Mouse (Mus musculus): ENCODE results near the gene Ncf2. TPM values are rescaled to one million over a fixed set of nuclear protein-coding genes. Genes with fewer than 3 reads are reported as not detected.

The Ncf2 gene
- polyA plus RNA-seq, 1 experiment from 2014 or later = 6.7 TPM

DNA sequence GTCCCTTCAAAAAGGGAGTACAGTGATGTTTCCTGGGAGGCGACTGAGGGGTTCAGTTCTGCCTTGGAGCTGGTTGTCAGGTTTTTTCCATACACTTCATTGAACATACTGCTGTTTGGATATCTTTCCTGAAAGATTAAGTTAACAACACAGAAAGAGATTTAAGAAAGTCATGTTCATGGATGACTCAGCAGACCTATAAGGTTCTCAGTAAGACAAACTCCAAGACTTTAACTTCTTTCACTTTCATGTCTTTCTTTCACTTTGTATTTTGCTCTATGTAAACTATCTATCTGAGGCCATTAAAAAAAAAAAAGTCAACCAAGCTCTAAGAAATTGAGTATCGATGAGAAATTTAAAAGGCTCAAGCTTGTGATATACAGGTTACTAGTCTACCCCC lies 41.1 kb downstream of the Ncf2 start:
- WGBS = 92% methylated on average over 2 of the region's 2 CpGs
- H3K4me3 ChIP-seq (ENCODE audit: low read length) = no peak overlapping the region
- no peaks in the 10 kb centered on the region for H3K9me3 ChIP-seq (ENCODE audit: low read length)
- H3K4me1 ChIP-seq (ENCODE audit: insufficient read depth, low read length) = no peaks in the 10 kb centered on the region
- no peak overlapping the region for H3K9ac ChIP-seq (replicated peaks; ENCODE audit: low read length)
- H3K27me3 ChIP-seq (ENCODE audit: insufficient read depth, low read length) = no peaks in the 10 kb centered on the region
- ATAC-seq (ENCODE audit: low FRiP score, low TSS enrichment) = no peak
- no peak overlapping the region for H3K27ac ChIP-seq (ENCODE audit: low read length)
- H3K4me2 ChIP-seq (replicated peaks; ENCODE audit: low read depth, low read length) = no peak overlapping the region
- peaks cover 81% of the 10 kb centered on the region for H3K36me3 ChIP-seq (ENCODE audit: insufficient read depth, low read length)

DNA sequence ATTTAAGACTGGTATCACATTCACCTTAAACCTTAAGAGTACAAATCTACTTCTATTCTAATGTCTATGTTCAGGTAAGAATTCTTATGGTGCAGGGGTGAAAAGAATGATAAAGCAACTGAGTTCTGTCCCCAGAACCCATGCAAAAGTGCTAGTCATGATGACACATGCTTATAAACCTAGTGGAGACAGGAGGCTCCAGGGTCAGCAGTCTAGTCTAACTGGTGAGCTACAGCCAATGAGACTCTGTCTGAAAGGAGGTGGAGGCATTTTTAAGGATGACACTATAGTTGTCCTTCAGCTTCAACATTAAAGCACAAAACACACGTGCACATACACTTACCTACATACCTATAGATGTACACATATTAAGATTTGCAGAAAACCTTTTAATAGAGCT lies 44.6 kb downstream of the Ncf2 start:
- no peak overlapping the region for H3K4me3 ChIP-seq (ENCODE audit: low read length)
- no peak for ATAC-seq (ENCODE audit: low FRiP score, low TSS enrichment)
- H3K27me3 ChIP-seq (ENCODE audit: insufficient read depth, low read length) = no peaks in the 10 kb centered on the region
- H3K36me3 ChIP-seq (ENCODE audit: insufficient read depth, low read length) = peaks cover 78% of the 10 kb centered on the region
- no peaks in the 10 kb centered on the region for H3K9me3 ChIP-seq (ENCODE audit: low read length)
- no peak overlapping the region for H3K9ac ChIP-seq (replicated peaks; ENCODE audit: low read length)
- H3K4me1 ChIP-seq (ENCODE audit: insufficient read depth, low read length) = no peaks in the 10 kb centered on the region
- H3K4me2 ChIP-seq (replicated peaks; ENCODE audit: low read depth, low read length) = no peak overlapping the region
- H3K27ac ChIP-seq (ENCODE audit: low read length) = no peak overlapping the region
- WGBS = 98% methylated on average over 1 of the region's 1 CpGs

DNA sequence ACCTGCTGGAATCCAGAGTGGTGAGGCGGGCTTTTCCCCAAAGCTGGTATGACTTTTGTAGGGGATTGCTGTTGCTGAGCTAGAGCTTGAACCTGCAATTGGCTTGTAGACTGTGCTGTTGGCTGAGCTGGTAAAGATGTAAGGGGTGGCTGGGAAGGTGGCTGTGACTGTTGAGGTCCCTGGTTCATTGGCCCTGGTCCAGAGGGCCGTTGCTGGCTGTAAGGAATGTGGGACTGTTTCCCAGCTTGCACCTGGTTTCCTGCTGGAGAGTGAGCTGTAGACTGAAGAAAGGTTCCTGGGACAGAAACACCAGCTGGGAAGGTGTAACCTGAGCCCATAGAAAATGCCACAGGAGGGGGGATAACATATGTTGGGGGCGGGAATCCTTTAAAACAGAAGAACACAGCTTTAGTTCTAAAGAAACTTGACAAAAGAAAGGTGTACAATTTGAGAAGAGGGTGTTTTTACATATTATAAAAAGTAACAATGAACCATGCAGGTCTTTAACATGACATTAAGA lies 45.3 kb downstream of the Ncf2 start:
- H3K4me3 ChIP-seq (ENCODE audit: low read length) = no peak overlapping the region
- H3K9me3 ChIP-seq (ENCODE audit: low read length) = no peaks in the 10 kb centered on the region
- H3K4me2 ChIP-seq (replicated peaks; ENCODE audit: low read depth, low read length) = no peak overlapping the region
- WGBS = 75% methylated on average over 3 of the region's 3 CpGs
- no peak for ATAC-seq (ENCODE audit: low FRiP score, low TSS enrichment)
- no peak overlapping the region for H3K9ac ChIP-seq (replicated peaks; ENCODE audit: low read length)
- peaks cover 75% of the 10 kb centered on the region for H3K36me3 ChIP-seq (ENCODE audit: insufficient read depth, low read length)
- H3K4me1 ChIP-seq (ENCODE audit: insufficient read depth, low read length) = no peaks in the 10 kb centered on the region
- no peak overlapping the region for H3K27ac ChIP-seq (ENCODE audit: low read length)
- no peaks in the 10 kb centered on the region for H3K27me3 ChIP-seq (ENCODE audit: insufficient read depth, low read length)

DNA sequence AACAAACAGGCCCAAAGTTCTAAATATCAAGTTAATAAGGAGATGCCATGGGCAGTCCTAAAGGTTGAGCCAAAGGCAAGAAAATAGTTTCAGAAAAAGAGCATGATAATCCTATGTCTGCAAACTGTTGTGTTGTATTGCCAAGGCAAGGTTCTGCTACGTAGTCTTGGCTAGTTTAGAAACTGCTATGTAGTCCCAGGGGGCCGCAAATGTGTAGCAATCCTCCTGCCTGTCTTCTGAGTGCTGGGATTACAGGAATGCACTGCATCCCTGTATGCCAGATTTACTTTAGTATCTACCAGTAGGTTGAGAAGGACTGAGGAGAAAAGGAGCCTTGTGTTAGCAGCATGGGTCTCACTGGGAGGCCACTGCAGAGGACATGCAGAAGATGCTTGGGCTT lies 46.9 kb downstream of the Ncf2 start:
- Histone ChIP-seq H3K4me2 (replicated peaks; ENCODE audit: low read depth, low read length) (no peak overlapping the region), H3K36me3 (ENCODE audit: insufficient read depth, low read length) (peaks cover 71% of the 10 kb centered on the region), H3K4me3 (ENCODE audit: low read length) (no peak overlapping the region), H3K9me3 (ENCODE audit: low read length) (no peaks in the 10 kb centered on the region), H3K4me1 (ENCODE audit: insufficient read depth, low read length) (no peaks in the 10 kb centered on the region), H3K27ac (ENCODE audit: low read length) (no peak overlapping the region), H3K9ac (replicated peaks; ENCODE audit: low read length) (no peak overlapping the region), H3K27me3 (ENCODE audit: insufficient read depth, low read length) (no peaks in the 10 kb centered on the region)
- ATAC-seq (ENCODE audit: low FRiP score, low TSS enrichment) = no peak
- 92% methylated on average over 2 of the region's 2 CpGs for WGBS

DNA sequence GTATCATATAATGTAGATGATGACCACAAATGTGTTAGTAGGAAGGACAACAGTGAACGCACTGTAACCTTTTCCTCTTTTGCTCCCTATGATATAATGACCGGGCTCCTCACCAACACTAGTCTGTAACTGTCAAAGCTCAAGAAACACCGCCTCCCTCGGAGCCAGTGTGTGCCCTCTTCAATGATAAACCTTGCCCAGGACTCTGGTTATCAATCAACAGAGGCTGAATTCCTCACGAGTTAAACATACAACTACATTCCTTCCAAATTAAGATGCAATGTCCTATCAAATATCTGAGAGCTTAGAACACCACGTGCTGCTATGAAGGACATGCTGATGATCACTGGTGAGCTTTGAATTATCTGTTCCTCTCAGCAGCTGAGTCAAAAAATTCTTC lies 69.9 kb downstream of the Ncf2 start:
- 82% methylated on average over 6 of the region's 6 CpGs for WGBS
- ATAC-seq (ENCODE audit: low FRiP score, low TSS enrichment) = no peak
- no peaks in the 10 kb centered on the region for H3K27me3 ChIP-seq (ENCODE audit: insufficient read depth, low read length)

DNA sequence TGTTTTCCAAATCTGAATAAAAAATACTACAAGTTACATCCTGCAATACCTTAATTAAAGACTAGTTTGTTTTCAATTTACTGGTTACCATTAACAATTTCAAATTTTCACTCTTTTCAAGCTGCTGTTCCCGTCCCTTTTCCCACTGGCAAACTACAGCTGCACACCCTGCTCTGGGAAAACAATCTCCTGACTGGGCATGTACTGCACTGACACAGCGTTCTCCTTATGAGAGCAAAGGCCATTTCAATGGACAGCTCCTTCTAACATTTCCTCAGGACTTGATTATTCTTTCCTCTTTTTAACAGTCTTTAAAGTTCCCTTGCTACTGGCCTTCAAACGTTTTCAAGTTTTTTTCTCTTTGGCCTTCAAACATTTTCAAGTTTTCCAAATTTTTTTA lies 71.0 kb downstream of the Ncf2 start:
- no peak overlapping the region for H3K9ac ChIP-seq (replicated peaks; ENCODE audit: low read length)
- H3K9me3 ChIP-seq (ENCODE audit: low read length) = no peaks in the 10 kb centered on the region
- H3K4me2 ChIP-seq (replicated peaks; ENCODE audit: low read depth, low read length) = no peak overlapping the region
- peaks cover 20% of the 10 kb centered on the region for H3K36me3 ChIP-seq (ENCODE audit: insufficient read depth, low read length)
- no peaks in the 10 kb centered on the region for H3K27me3 ChIP-seq (ENCODE audit: insufficient read depth, low read length)
- no peak for ATAC-seq (ENCODE audit: low FRiP score, low TSS enrichment)
- no peak overlapping the region for H3K27ac ChIP-seq (ENCODE audit: low read length)
- no peak overlapping the region for H3K4me3 ChIP-seq (ENCODE audit: low read length)
- WGBS = 45% methylated on average over 3 of the region's 3 CpGs
- H3K4me1 ChIP-seq (ENCODE audit: insufficient read depth, low read length) = peaks cover 4% of the 10 kb centered on the region; the same call in 1 of the 2 replicates

More for the DNA sequence above, 69.9 kb downstream of the Ncf2 start:
- no peak overlapping the region for H3K4me3 ChIP-seq (ENCODE audit: low read length)
- H3K9me3 ChIP-seq (ENCODE audit: low read length) = no peaks in the 10 kb centered on the region
- H3K27ac ChIP-seq (ENCODE audit: low read length) = no peak overlapping the region
- peaks cover 4% of the 10 kb centered on the region; the same call in 1 of the 2 replicates for H3K4me1 ChIP-seq (ENCODE audit: insufficient read depth, low read length)
- peaks cover 26% of the 10 kb centered on the region for H3K36me3 ChIP-seq (ENCODE audit: insufficient read depth, low read length)
- H3K4me2 ChIP-seq (replicated peaks; ENCODE audit: low read depth, low read length) = no peak overlapping the region
- H3K9ac ChIP-seq (replicated peaks; ENCODE audit: low read length) = no peak overlapping the region

Other genes with a start within 250 kb of the Ncf2 start
- gene Apobec4, start 49.6 kb upstream of the Ncf2 start, polyA plus RNA-seq (2015; fragmentation: Nextera tagmentation; extraction: Ambion mirVana) = not detected in 2 replicates
- 58.6 and 62.0 TPM in 2 replicates for gene Rgl1, start 33.8 kb upstream of the Ncf2 start, polyA plus RNA-seq (2015; fragmentation: Nextera tagmentation; extraction: Ambion mirVana)
- gene Arpc5, start 33.7 kb upstream of the Ncf2 start, polyA plus RNA-seq (2015; fragmentation: Nextera tagmentation; extraction: Ambion mirVana) = 239 and 252 TPM in 2 replicates
- gene Smg7, start 102.5 kb downstream of the Ncf2 start, polyA plus RNA-seq (2015; fragmentation: Nextera tagmentation; extraction: Ambion mirVana) = 25.9 and 32.6 TPM in 2 replicates
- 0.86 and 1.3 TPM in 2 replicates for gene Nmnat2, start 154.8 kb downstream of the Ncf2 start, polyA plus RNA-seq (2015; fragmentation: Nextera tagmentation; extraction: Ambion mirVana)

All from kidney, embryonic 16.5 days (tissue).